Mouse (Mus musculus) embryonic facial prominence, embryonic 11.5 days (tissue): Measurements from ENCODE around the gene Pdia6. TPM values are rescaled to one million over a fixed set of nuclear protein-coding genes. Genes with fewer than 3 reads are reported as not detected.

Source experiments
- ATAC-seq: fragments of 200-750 bp; cut with Nextera tagmentation; replicated peaks from 2 replicates; pipeline ENCODE4 v1.8.0; 2017; ENCODE audit warnings: low read depth; ENCODE audit not compliant: insufficient number of reproducible peaks, low FRiP score, low TSS enrichment
- DNase-seq: peaks from one replicate; pipeline ENCODE4 v3.0.0-alpha.2; 2015; ENCODE audit warnings: low spot score
- H3K27ac ChIP-seq: fragments of 300-500 bp; sonication (generic); replicated peaks from 2 replicates; pipeline ENCODE4 v1.5.1; 2014; ENCODE audit warnings: mild to moderate bottlenecking, low read depth, low read length, control low read depth
- H3K27me3 ChIP-seq: fragments of 300-500 bp; sonication (generic); 2 replicates; pipeline ENCODE4 v1.6.1; 2014; ENCODE audit warnings: mild to moderate bottlenecking, low read length, moderate library complexity, mixed read lengths; ENCODE audit not compliant: control insufficient read depth, insufficient read depth
- H3K36me3 ChIP-seq: fragments of 300-500 bp; sonication (generic); replicated peaks from 2 replicates; pipeline ENCODE4 v1.6.1; 2014; ENCODE audit warnings: low read depth, mild to moderate bottlenecking, low read length, moderate library complexity, mixed read lengths; ENCODE audit not compliant: control insufficient read depth, insufficient read depth
- H3K4me1 ChIP-seq: fragments of 300-500 bp; sonication (generic); 2 replicates; pipeline ENCODE4 v1.6.1; 2014; ENCODE audit warnings: low read length, mixed read lengths; ENCODE audit not compliant: control insufficient read depth, insufficient read depth
- H3K4me2 ChIP-seq: fragments of 300-500 bp; sonication (generic); 2 replicates; pipeline ENCODE4 v1.6.1; 2014; ENCODE audit warnings: low read depth, mild to moderate bottlenecking, control low read depth, low read length, moderate library complexity
- H3K4me3 ChIP-seq: fragments of 300-500 bp; sonication (generic); 2 replicates; pipeline ENCODE4 v1.5.1; 2014; ENCODE audit warnings: low read depth, low read length, control low read depth
- H3K9ac ChIP-seq: fragments of 300-500 bp; sonication (generic); replicated peaks from 2 replicates; pipeline ENCODE4 v1.6.1; 2014; ENCODE audit warnings: mild to moderate bottlenecking, control low read depth, low read length
- H3K9me3 ChIP-seq: fragments of 300-500 bp; sonication (generic); replicated peaks from 2 replicates; pipeline ENCODE4 v1.6.1; 2016; ENCODE audit warnings: mild to moderate bottlenecking, low read length, inconsistent platforms, mixed read lengths; ENCODE audit not compliant: control insufficient read depth
- WGBS: fragments of 180-500 bp; shearing (Covaris S2); extraction: QIAGEN DNeasy Blood & Tissue Kit; methylation state at CpG from one replicate; pipeline ENCODE4 v1.1.7; 2014; 5-methylcytosine and 5-hydroxymethylcytosine counted together
- polyA plus RNA-seq: library from polyadenylated mRNA; unstranded; fragments of >200 nt; fragmentation: Nextera tagmentation; extraction: Ambion mirVana; gene quantifications from 2 replicates; pipeline ENCODE4 v1.2.1, GENCODE M21; 2014

Gene Pdia6
- polyA plus RNA-seq, 1 experiment from 2014 or later = 647 TPM

GRCm38 (mm10) chr12:17296899-17297298 lies 30.6 kb downstream of the Pdia6 start:
- H3K27ac ChIP-seq = no peak overlapping the region
- no peaks in the 10 kb centered on the region for H3K9me3 ChIP-seq
- no peak overlapping the region for H3K4me3 ChIP-seq
- 75% methylated on average over 2 of the region's 2 CpGs for WGBS
- H3K36me3 ChIP-seq = no peaks in the 10 kb centered on the region
- ATAC-seq (no peak), DNase-seq (no peak)
- no peaks in the 10 kb centered on the region for H3K4me1 ChIP-seq
- H3K9ac ChIP-seq = no peak overlapping the region
- no peak overlapping the region for H3K4me2 ChIP-seq
- no peaks in the 10 kb centered on the region for H3K27me3 ChIP-seq

- no peak overlapping the region for H3K27ac ChIP-seq
- no peaks in the 10 kb centered on the region for H3K9me3 ChIP-seq
- no peak for DNase-seq
- no peaks in the 10 kb centered on the region for H3K36me3 ChIP-seq
- no peak for ATAC-seq
- no peaks in the 10 kb centered on the region for H3K27me3 ChIP-seq
- no peak overlapping the region for H3K4me2 ChIP-seq
- H3K4me1 ChIP-seq = no peaks in the 10 kb centered on the region
- H3K4me3 ChIP-seq = no peak overlapping the region
- H3K9ac ChIP-seq = no peak overlapping the region
- WGBS = 85% methylated on average over 1 of the region's 1 CpGs
Measured at GRCm38 (mm10) chr12:17299902-17300301, 33.6 kb downstream of the Pdia6 start.

GRCm38 (mm10) chr12:17305445-17305844 lies 39.1 kb downstream of the Pdia6 start:
- Histone ChIP-seq H3K36me3 (no peaks in the 10 kb centered on the region), H3K9ac (no peak overlapping the region), H3K4me3 (no peak overlapping the region), H3K4me2 (no peak overlapping the region), H3K27ac (no peak overlapping the region), H3K27me3 (no peaks in the 10 kb centered on the region), H3K9me3 (no peaks in the 10 kb centered on the region), H3K4me1 (no peaks in the 10 kb centered on the region)
- no peak for DNase-seq
- no peak for ATAC-seq
- 87% methylated on average over 7 of the region's 7 CpGs for WGBS

DNA sequence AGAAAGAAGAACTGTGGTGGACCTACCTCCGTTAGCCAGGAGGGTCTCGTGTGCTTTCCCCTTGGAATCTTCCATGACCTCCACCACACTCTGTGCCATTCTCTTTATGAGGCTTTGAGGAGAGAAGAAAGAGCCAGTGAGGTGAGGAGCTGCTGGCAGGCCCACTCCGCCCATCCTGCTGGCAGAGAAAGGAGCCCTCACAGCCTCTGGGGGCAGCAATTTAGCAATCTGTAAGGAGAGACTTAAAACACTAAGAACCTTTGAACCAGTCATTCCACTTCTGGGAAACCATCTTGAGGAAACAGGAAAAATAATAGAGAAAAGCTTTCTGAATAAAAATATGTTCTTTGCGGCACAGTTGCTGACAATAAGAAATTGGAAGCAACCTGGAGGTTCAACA lies 41.9 kb downstream of the Pdia6 start:
- no peaks in the 10 kb centered on the region for H3K9me3 ChIP-seq
- no peak for ATAC-seq
- no peak for DNase-seq
- 31% methylated on average over 4 of the region's 4 CpGs for WGBS
- H3K36me3 ChIP-seq = no peaks in the 10 kb centered on the region
- no peak overlapping the region for H3K4me3 ChIP-seq
- H3K9ac ChIP-seq = no peak overlapping the region
- H3K27ac ChIP-seq = no peak overlapping the region
- no peaks in the 10 kb centered on the region for H3K27me3 ChIP-seq
- no peaks in the 10 kb centered on the region for H3K4me1 ChIP-seq
- no peak overlapping the region for H3K4me2 ChIP-seq

GRCm38 (mm10) chr12:17310852-17311839 lies 44.8 kb downstream of the Pdia6 start:
- Histone ChIP-seq H3K27ac (no peak overlapping the region), H3K9me3 (no peaks in the 10 kb centered on the region), H3K27me3 (no peaks in the 10 kb centered on the region), H3K4me2 (no peak overlapping the region), H3K4me1 (no peaks in the 10 kb centered on the region), H3K36me3 (no peaks in the 10 kb centered on the region), H3K4me3 (no peak overlapping the region), H3K9ac (no peak overlapping the region)
- DNase-seq (no peak), ATAC-seq (no peak)
- WGBS = 68% methylated on average over 16 of the region's 16 CpGs

DNA sequence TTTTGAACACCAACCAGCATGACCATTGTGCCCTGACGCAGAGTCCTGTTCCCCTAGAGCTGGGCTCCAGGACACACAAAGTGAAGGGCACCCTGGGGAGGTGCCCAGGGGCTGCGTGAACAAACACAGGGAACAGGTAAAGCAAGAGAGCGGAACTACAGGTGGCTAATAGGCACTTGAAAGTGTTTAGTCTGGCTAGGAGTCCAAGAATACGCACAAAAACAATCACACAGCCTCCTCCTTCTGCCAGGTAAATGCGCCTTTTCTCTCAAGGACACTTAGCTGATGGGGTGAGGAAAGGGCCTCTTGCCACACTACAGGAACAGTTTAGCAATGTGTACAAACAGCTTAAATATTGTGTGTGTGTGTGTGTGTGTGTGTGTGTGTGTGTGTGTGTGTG lies 49.8 kb downstream of the Pdia6 start:
- H3K4me3 ChIP-seq = no peak overlapping the region
- WGBS = 93% methylated on average over 5 of the region's 5 CpGs
- H3K27me3 ChIP-seq = no peaks in the 10 kb centered on the region
- DNase-seq (no peak), ATAC-seq (no peak)
- H3K9me3 ChIP-seq = no peaks in the 10 kb centered on the region
- no peaks in the 10 kb centered on the region for H3K4me1 ChIP-seq
- no peak overlapping the region for H3K4me2 ChIP-seq
- no peak overlapping the region for H3K27ac ChIP-seq
- no peaks in the 10 kb centered on the region for H3K36me3 ChIP-seq
- no peak overlapping the region for H3K9ac ChIP-seq

GRCm38 (mm10) chr12:17317970-17318369 lies 51.6 kb downstream of the Pdia6 start:
- DNase-seq = no peak
- no peak overlapping the region for H3K27ac ChIP-seq
- H3K9ac ChIP-seq = no peak overlapping the region
- H3K4me3 ChIP-seq = no peak overlapping the region
- no peaks in the 10 kb centered on the region for H3K4me1 ChIP-seq
- H3K9me3 ChIP-seq = no peaks in the 10 kb centered on the region
- no peak overlapping the region for H3K4me2 ChIP-seq
- 63% methylated on average over 4 of the region's 4 CpGs for WGBS
- peaks cover 3% of the 10 kb centered on the region for H3K27me3 ChIP-seq
- no peak for ATAC-seq
- H3K36me3 ChIP-seq = no peaks in the 10 kb centered on the region

DNA sequence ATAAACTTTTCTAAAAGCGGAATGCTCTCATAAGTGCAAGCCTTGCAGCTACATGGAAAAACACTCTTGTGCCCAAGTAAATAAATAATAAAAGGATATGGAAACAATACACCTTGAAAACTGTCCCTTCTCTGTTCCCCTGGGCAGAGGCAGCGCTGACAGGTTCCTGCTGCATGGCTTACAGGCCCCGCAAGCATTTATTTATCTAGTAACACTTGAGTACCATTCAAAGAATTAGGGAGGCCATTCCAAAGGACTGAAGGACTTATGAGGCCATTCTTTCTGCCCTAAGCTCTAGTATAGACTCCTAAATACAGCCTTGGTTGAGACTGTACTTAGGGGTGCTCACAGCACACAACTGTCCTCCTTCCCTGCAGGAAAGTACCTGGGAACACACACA lies 52.1 kb downstream of the Pdia6 start:
- ATAC-seq = no peak
- Histone ChIP-seq H3K9ac (no peak overlapping the region), H3K27me3 (peaks cover 8% of the 10 kb centered on the region), H3K4me1 (no peaks in the 10 kb centered on the region), H3K4me3 (no peak overlapping the region), H3K9me3 (no peaks in the 10 kb centered on the region), H3K36me3 (no peaks in the 10 kb centered on the region), H3K4me2 (no peak overlapping the region), H3K27ac (no peak overlapping the region)
- 71% methylated on average over 3 of the region's 3 CpGs for WGBS
- DNase-seq = no peak
